Mouse (Mus musculus) liver, embryonic 15.5 days (tissue): Measurements from ENCODE around the gene Rel. TPM values are rescaled to one million over a fixed set of nuclear protein-coding genes. Genes with fewer than 3 reads are reported as not detected.

Experiments
- ATAC-seq: fragments of 200-750 bp; cut with Nextera tagmentation; 2 replicates; pipeline ENCODE4 v1.8.0; 2017; ENCODE audit warnings: moderate number of reproducible peaks, mild to moderate bottlenecking, moderate library complexity; ENCODE audit not compliant: insufficient read depth
- H3K27ac ChIP-seq: fragments of 300-500 bp; sonication (generic); replicated peaks from 2 replicates; pipeline ENCODE4 v1.5.1; 2015; ENCODE audit warnings: mild to moderate bottlenecking, inconsistent platforms
- H3K27me3 ChIP-seq: fragments of 300-500 bp; sonication (generic); 2 replicates; pipeline ENCODE4 v1.6.1; 2015; ENCODE audit warnings: mild to moderate bottlenecking, inconsistent platforms
- H3K36me3 ChIP-seq: fragments of 300-500 bp; sonication (generic); replicated peaks from 2 replicates; pipeline ENCODE4 v1.6.1; 2015; ENCODE audit warnings: moderate library complexity, mild to moderate bottlenecking, inconsistent platforms
- H3K4me1 ChIP-seq: fragments of 300-500 bp; sonication (generic); replicated peaks from 2 replicates; pipeline ENCODE4 v1.6.1; 2015; ENCODE audit warnings: inconsistent platforms
- H3K4me2 ChIP-seq: fragments of 300-500 bp; sonication (generic); 2 replicates; pipeline ENCODE4 v1.6.1; 2015; ENCODE audit warnings: moderate library complexity, mild to moderate bottlenecking, inconsistent platforms
- H3K4me3 ChIP-seq: fragments of 300-500 bp; sonication (generic); replicated peaks from 2 replicates; pipeline ENCODE4 v1.5.1; 2015; ENCODE audit warnings: mild to moderate bottlenecking, inconsistent platforms
- H3K9ac ChIP-seq: fragments of 300-500 bp; sonication (generic); 2 replicates; pipeline ENCODE4 v1.6.1; 2015; ENCODE audit warnings: moderate library complexity, mild to moderate bottlenecking, inconsistent platforms
- H3K9me3 ChIP-seq: fragments of 300-500 bp; sonication (generic); replicated peaks from 2 replicates; pipeline ENCODE4 v1.6.1; 2016; ENCODE audit warnings: inconsistent platforms
- WGBS: fragments of 180-500 bp; shearing (Covaris S2); methylation state at CpG from one replicate; pipeline ENCODE4 v1.1.7; 2015; ENCODE audit warnings: mixed read lengths; ENCODE audit not compliant: insufficient replicate concordance; 5-methylcytosine and 5-hydroxymethylcytosine counted together
- polyA plus RNA-seq: library from polyadenylated mRNA; unstranded; fragments of >200 nt; fragmentation: Nextera tagmentation; extraction: Ambion mirVana; gene quantifications from 2 replicates; pipeline ENCODE4 v1.2.1, GENCODE M21; 2015

The Rel gene
- polyA plus RNA-seq, 1 experiment from 2014 or later: 0.46 TPM

DNA sequence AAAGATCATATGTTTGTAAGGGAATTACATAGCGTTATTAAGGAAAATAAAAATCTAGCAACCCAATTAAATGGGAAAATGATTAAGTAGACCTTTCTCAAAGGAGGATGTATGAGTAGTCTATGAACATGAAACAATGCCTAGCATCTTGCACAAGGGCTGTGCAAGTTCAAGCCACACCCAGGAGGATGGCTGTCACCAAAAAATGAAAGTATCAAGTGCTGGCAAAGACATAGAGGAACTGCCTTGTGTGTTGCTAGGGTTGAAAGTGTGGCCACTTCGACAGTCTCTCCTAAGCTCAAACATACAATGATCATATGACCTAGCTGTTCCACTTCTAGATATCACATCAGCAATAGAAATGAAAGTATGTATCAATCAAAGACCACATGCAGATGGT is 51.9 kb downstream of the Rel start:
- WGBS: 83% methylated on average over 2 of the region's 2 CpGs
- peaks cover 62% of the 10 kb centered on the region for H3K36me3 ChIP-seq

DNA sequence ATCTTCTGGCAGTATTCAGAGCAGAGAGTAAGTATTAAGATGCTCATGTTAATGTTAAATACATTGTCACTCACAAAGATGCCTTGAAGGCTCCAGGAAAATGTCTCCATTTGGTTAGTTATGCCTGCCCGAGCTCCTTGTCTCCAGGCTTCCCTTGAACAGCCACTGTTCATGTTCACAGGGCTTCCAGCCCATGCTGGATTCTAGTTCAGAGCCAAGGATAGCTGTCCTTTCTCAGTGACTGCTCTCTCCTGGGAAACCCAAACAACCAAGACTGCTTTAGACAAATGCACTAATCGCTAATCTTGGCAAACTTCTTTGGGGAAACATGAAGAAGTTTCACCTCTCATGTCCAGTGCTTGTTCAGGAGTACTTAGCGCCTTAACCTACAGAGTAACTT is 58.5 kb downstream of the Rel start:
- WGBS: 73% methylated on average over 3 of the region's 3 CpGs

More for the DNA sequence above, 51.9 kb downstream of the Rel start:
- Histone ChIP-seq H3K27me3 (no peaks in the 10 kb centered on the region), H3K4me2 (no peak overlapping the region), H3K4me1 (0 out of 2 replicates have a peak, but pooled peaks cover 4% of the 10 kb centered on the region), H3K9ac (no peak overlapping the region), H3K4me3 (no peak overlapping the region), H3K9me3 (no peaks in the 10 kb centered on the region), H3K27ac (no peak overlapping the region)
- no peak for ATAC-seq

DNA sequence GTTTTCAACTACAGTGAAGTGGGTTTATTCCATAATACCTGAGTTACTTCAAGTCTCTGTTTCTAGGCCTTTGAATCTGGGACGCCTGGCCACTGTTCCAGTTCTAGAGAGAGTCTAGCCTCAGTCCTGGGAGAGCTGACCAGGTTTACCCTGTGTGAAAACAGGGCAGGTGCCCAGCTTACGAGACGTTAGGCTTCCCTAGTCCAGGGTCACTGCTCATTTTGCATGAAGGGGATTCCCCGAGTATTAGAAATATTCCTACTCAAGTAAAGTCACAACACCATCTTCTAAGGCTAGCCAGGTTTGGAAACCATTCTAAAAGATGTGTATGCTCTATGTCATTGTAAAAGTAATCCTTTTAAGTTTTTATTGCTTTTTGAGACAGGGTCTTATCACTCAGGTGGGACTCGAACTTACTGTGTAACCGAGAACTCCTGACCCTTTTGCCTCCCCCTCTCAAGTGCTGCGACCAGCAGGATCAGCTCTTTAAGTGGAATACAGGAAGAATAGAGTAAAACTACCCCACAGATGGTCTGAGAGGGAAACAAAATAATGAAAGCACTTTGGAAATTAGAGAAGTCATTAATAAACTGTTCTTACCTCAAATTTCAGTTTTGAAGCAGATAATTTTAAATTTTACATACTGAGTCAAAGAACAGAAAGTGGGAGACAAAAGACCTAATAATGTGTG is 66.0 kb downstream of the Rel start:
- peaks cover 18% of the 10 kb centered on the region for H3K36me3 ChIP-seq
- WGBS: 74% methylated on average over 7 of the region's 7 CpGs
- H3K4me2 ChIP-seq: no peak overlapping the region
- H3K27ac ChIP-seq: no peak overlapping the region
- no peak overlapping the region for H3K4me3 ChIP-seq
- ATAC-seq: no peak
- no peak overlapping the region for H3K9ac ChIP-seq
- H3K9me3 ChIP-seq: no peaks in the 10 kb centered on the region
- no peaks in the 10 kb centered on the region for H3K4me1 ChIP-seq
- no peaks in the 10 kb centered on the region for H3K27me3 ChIP-seq

More for the DNA sequence above, 58.5 kb downstream of the Rel start:
- Histone ChIP-seq H3K4me3 (no peak overlapping the region), H3K4me1 (no peaks in the 10 kb centered on the region), H3K4me2 (no peak overlapping the region), H3K9ac (no peak overlapping the region), H3K27ac (no peak overlapping the region), H3K27me3 (no peaks in the 10 kb centered on the region), H3K36me3 (peaks cover 53% of the 10 kb centered on the region), H3K9me3 (no peaks in the 10 kb centered on the region)
- ATAC-seq: no peak

DNA sequence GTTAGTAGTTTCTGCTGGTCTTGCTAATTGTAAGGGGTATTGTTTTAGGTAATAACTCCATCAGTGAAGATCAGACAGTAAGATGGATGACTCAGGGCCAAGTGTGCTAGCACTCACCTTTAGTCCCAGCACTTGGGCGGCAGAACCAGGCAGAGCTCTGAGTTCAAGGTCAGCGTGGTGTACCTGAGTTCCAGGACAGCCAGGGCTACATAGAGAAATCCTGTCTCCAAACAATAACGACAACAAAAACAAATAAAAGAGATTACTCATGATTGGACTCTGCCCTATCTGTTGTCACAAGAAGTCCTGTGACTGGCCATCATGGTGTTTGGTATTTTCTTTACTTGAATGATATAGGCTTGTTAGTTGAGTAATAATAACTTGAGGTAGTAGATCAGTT is 68.9 kb downstream of the Rel start:
- Histone ChIP-seq H3K9me3 (no peaks in the 10 kb centered on the region), H3K27ac (no peak overlapping the region), H3K27me3 (no peaks in the 10 kb centered on the region), H3K36me3 (peaks cover 4% of the 10 kb centered on the region), H3K4me3 (no peak overlapping the region), H3K4me1 (no peaks in the 10 kb centered on the region), H3K4me2 (no peak overlapping the region), H3K9ac (no peak overlapping the region)
- ATAC-seq: no peak
- WGBS: 79% methylated on average over 3 of the region's 3 CpGs

DNA sequence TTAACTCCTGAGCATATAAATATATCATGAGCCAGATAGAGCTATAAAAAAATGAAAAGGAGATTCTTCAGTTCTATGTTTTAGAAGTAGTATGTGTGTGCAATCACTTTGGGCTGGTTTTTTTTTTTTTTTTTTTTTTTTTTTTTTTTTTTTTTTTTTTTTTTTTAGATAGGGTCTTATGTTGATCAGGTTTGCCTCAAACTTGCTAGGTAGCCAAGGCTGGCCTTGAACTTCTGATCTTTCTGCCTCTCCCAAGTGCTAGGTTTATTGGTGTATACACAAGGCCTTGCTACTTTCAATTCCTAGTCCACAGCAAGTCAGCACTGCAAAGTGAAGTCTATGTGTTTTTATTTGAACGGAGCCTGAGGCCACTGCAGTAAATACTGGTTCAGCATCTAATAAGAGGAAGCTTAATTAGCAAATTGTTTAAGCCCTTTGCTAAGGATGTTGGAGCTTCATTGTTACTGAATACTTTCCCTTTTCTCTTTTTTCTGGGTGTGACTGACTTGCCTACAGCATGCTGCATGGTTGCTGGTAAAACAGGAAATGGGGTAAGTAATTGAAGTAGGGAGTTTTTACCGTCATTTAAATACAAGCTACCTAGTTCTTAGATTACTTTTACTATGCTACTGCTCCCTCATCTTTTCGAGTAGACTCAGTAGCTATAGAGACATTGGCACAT is 71.2 kb downstream of the Rel start:
- H3K4me3 ChIP-seq: no peak overlapping the region

DNA sequence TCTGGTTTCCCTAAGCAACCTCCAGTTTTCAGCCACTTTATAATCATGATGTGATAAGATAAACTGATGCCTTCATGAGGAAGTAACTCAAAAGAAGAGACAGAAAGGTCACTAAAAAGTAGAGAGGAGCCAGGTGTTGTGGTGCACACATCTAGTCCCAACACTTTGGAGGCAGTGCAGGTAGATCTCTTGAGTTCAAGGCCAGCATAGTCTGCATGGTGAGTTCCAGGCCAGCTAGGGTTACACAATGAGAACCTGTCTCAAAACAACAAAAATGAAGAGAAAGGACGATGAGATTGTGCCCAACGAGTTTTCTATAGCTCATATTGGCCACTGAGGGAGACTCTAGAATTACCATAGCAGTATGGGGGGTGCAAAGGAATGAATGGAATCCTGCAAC is 72.2 kb downstream of the Rel start:
- H3K4me1 ChIP-seq: no peaks in the 10 kb centered on the region
- H3K27me3 ChIP-seq: no peaks in the 10 kb centered on the region
- H3K27ac ChIP-seq: no peak overlapping the region
- WGBS: 71% methylated on average over 2 of the region's 2 CpGs
- no peaks in the 10 kb centered on the region for H3K9me3 ChIP-seq
- H3K4me3 ChIP-seq: no peak overlapping the region
- H3K9ac ChIP-seq: no peak overlapping the region
- no peak for ATAC-seq
- peaks cover 4% of the 10 kb centered on the region for H3K36me3 ChIP-seq
- no peak overlapping the region for H3K4me2 ChIP-seq

More for the DNA sequence above, 71.2 kb downstream of the Rel start:
- Histone ChIP-seq H3K36me3 (peaks cover 4% of the 10 kb centered on the region), H3K27ac (no peak overlapping the region), H3K9me3 (no peaks in the 10 kb centered on the region), H3K9ac (no peak overlapping the region), H3K27me3 (no peaks in the 10 kb centered on the region), H3K4me1 (no peaks in the 10 kb centered on the region), H3K4me2 (no peak overlapping the region)
- 63% methylated on average over 3 of the region's 3 CpGs for WGBS
- no peak for ATAC-seq

DNA sequence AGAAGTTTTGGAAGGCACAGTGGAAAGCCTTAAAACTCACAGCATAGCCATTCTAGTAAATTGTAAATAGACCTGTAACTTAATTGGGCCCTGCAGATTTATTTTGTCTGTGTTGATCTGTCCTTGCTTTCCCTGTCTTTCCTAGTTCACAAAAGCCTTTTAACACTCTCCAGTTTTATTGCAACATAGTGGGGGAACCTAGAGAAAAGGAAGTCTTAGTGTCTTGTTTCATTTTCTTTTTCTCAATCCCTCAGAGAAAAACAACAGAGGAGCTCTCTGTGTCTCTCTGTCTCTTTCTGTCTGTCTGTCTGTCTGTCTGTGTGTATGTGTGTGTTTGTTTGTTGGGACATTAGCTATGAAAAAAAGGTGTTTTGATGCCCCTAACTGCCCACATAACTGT is 74.9 kb downstream of the Rel start:
- Histone ChIP-seq H3K27me3 (no peaks in the 10 kb centered on the region), H3K9me3 (no peaks in the 10 kb centered on the region), H3K4me2 (peak overlapping the region; percentile 15; the same call in 1 of the 2 replicates), H3K4me3 (no peak overlapping the region), H3K27ac (no peak overlapping the region), H3K36me3 (peaks cover 4% of the 10 kb centered on the region), H3K9ac (no peak overlapping the region), H3K4me1 (0 out of 2 replicates have a peak, but pooled peaks cover 4% of the 10 kb centered on the region)
- ATAC-seq: no peak

DNA sequence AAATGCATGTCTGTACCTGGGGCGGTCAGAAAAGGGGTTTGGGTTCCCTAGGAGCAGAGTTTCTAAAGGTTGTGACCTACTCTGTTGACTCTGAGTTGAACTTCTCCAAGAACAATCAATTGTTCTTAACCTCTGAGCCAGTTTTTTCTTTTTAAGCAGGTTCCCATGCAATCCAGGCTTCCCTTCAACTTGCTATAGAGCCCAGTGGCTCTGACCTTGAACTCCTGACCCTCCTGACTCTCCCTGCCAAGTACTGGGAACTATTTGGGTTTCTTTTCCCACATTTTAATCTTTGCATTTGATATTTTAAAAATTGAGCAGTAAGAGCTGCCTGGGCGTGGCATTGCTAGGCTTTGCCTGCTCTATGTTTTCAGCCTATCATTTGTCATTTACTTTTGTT is 77.5 kb downstream of the Rel start:
- H3K4me3 ChIP-seq: no peak overlapping the region
- 62% methylated on average over 2 of the region's 2 CpGs for WGBS
- H3K27ac ChIP-seq: no peak overlapping the region
- ATAC-seq: no peak
- 0 out of 2 replicates have a peak, but pooled peaks cover 4% of the 10 kb centered on the region for H3K4me1 ChIP-seq
- H3K36me3 ChIP-seq: peaks cover 4% of the 10 kb centered on the region; the same call in 1 of the 2 replicates
- H3K9ac ChIP-seq: no peak overlapping the region
- no peaks in the 10 kb centered on the region for H3K9me3 ChIP-seq
- no peak overlapping the region for H3K4me2 ChIP-seq
- no peaks in the 10 kb centered on the region for H3K27me3 ChIP-seq

DNA sequence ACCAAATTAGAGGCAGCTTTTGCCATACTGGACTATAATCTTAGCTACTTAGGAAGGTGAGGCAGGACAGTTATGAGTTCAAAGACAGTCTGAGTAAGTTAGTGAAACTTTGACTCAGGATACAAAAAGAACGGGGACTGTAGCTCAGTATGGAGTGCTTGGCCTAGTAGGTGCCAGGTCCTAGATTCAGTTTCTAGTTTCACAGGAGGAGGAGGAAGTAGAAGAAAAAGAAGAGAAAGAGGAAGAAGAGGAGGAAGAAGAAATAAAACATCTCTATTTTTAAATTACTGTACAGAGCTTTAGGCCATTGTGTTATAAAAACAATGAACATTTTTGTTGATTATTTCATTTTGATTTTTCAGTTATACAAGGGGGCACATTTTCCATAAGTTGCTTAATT is 82.7 kb downstream of the Rel start:
- Histone ChIP-seq H3K27ac (no peak overlapping the region), H3K4me2 (no peak overlapping the region), H3K9ac (no peak overlapping the region), H3K4me3 (no peak overlapping the region), H3K4me1 (0 out of 2 replicates have a peak, but pooled peaks cover under 1% of the 10 kb centered on the region), H3K9me3 (no peaks in the 10 kb centered on the region), H3K36me3 (peaks cover 13% of the 10 kb centered on the region), H3K27me3 (no peaks in the 10 kb centered on the region)
- WGBS: 86% methylated on average over 1 of the region's 1 CpGs
- ATAC-seq: no peak
